Mouse (Mus musculus): Measurements from ENCODE around the gene Papolb.
A peak's percentile ranks its signal among the peaks of the same experiment; 100 is the strongest.

- TF ChIP-seq CTCF (IDR thresholded peaks at IDR 0.05; ENCODE audit: low read depth) = peak; percentile 92
- no peak for TF ChIP-seq EP300 (optimal IDR thresholded peaks at IDR 0.05)
Observed at GRCm38 (mm10) chr5:142478829-142479435, 50.9 kb downstream of the Papolb start.
